Mouse (Mus musculus) thymus, postnatal 36 days (tissue): ENCODE data around the gene Myo16.

ENCODE experiments used
- DNase-seq, 2 experiments: peaks; one replicate each; pipeline ENCODE4 v3.0.0; 2022; ENCODE audit warnings: mixed read lengths in 2 of 2

Gene Myo16

DNA sequence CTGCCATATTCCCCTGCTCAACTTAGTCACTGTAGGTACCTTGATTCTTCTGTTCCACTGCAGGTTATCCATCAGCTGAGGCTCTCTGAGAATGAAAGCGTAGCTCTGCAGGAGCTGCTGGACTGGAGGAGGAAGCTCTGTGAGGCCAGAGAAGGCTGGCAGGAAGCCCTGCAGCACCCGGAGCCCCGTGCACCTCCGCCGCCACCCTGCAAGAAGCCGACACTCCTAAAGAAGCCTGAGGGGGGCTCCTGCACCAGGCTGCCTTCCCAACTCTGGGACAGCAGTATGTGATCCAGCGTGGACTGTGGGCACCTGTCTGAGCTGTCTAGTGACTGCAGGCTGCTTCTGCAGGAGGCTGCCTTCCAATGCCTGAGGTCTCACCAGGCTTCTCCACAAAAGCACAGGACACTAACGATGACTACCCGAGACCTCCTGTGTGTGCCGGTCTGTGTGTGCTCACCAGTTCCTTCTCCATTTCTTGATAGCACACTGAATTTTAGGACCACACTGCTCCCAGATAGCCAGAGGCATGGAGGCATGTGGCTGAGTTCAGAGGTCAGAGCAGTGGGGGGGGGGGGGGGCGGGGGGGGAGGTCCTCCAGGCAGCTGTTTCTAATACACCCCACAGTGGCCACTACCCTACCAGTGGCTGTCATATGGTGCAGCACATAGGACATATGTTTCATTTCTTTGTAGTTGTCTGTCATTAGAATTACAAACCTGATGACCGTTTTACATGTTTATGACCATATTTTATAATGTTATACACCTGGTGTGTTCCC, 479.8 kb downstream of the Myo16 start:
- DNase-seq, result no peak

DNA sequence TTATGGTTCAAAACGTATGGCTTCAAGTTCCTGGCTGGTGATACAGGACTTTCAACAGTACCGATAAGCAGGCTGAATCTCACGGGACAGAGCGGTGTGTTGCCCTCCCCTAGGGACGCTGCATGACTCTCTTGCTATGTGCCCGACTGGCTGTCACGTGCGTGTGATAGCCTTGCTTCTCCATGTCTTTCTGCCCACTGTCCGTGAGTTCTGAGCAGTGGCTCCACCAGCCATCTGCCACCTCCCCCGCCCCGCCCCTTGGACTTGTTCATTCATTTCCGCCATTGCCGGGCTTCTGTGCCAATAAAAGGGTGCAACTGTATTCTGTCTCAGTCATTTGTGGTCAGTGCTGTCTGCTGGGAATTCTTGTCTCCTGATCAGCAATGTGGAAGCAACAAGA, 480.7 kb downstream of the Myo16 start:
- DNase-seq, result no peak

DNA sequence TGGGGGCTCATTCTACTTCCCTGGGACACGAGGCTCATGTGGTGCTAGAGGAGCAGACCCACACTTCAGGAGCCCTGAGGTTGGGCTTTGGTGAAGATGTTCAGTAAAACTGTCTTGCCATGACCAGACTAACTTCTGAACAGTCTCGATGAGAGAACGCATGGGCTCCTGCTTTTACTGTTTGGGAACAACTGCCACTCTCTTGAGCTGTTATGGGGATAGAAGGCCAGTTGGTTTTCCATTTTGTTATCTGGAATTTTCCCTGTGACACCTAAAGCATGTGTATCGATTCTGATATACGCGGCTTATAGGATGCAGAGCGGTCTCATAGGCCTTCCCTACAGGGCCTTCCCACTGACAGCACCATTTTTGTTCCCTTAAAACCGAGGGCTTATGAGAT, 485.2 kb downstream of the Myo16 start:
- DNase-seq, result no peak

DNA sequence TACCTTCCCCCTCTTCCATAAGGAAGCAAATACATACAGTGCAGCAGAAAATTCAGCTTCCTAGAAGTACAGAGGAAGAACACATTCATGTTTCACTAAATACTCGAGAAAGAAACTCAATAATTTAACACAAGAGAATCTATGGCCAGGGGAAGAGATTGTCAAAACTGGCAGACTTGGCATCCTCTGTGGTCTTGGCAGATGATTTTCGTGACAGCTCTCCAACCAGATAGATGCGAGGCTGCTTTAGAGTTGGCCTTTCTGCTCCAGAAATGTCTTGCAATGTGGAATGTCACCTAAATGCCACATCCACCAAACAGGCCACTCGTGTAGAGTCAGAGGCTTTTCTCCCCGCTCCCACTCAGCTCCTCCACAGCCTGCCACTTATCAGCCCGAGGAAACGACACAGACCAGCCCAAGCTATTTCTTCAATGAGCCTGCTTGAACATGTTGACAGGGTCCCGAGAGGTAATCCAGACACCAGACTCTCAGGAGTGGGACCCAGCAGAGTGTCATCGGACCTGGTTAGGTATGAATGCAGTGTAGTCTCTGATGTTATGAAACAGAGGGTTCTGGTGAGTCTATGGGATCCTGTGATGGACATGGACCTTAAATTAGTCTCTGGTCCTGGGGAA, 486.6 kb downstream of the Myo16 start:
- no peak for DNase-seq

DNA sequence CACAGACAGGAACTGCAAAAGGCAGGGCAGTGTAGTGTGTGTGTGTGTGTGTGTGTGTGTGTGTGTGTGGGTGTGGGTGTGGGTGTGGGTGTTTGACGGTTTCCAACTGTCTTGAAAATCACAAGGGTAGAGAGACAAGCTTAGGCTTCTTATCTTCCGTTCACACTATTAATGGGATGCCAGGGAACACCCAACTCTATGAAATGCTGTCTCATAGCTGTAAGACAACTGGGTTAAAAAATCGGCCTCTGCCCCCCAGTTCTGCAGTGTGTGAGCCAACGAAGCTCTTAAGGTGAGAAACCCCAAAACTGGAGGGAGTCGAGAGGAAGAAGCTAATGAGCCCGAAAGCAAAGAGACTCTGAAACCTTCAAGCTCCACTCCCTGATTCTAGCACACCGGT, 487.1 kb downstream of the Myo16 start:
- DNase-seq, result no peak

DNA sequence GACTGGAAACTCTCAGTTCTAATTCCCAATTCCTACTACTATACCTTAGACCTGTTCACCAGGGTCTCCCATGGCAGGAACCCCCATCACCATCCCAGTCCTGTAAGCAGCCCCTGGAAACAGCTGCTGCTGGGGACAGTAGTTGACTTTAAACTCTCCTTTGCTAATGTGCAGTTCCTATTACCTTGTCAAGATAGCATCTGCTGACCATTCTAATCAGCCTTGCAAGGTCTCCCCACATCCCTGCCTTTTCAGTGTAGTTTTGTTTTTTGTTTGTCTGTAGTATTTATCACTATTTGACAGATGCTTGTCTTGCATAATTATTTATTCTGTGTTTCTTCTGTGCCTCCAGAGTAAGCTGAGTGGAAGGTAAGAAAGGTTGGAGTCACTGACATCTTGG, 487.6 kb downstream of the Myo16 start:
- DNase-seq, result no peak

DNA sequence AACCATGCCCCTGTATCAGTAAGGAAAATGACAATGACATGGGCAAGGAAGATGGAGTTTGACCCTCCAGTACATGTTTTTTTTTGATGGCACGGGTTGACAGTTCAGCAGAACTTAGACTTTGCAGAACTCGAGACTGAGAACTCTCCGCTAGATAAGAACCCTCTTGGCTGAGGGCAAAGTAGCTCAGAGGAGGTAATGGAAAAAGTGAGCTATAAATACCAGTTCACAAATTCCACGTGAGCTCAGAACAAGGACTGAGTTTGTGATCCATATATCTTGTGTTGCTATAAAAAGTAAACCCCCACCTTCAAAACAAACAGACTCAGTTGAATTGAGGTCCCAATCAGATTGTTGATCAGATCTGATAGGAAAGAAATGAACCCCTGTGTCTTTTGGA, 489.5 kb downstream of the Myo16 start:
- no peak for DNase-seq

DNA sequence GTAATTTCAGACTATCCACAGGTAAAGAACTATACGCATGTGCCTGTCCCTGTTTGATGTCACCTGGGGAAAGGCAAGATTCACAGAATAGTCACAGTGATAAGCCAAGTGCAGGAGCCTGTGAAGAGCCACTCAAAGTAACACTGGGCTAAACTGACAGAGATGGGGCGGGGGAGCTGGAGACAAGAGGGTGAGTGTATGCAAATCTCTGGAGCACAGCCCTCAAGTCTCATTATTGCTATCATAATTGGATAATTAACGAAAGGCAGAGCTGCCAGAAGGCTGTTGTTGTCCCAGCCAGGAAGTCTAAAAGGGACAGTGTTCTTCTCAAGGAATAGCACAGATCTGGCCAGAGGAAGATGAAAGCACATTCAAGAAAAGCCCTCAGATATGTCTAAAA, 490.8 kb downstream of the Myo16 start:
- DNase-seq, result no peak

DNA sequence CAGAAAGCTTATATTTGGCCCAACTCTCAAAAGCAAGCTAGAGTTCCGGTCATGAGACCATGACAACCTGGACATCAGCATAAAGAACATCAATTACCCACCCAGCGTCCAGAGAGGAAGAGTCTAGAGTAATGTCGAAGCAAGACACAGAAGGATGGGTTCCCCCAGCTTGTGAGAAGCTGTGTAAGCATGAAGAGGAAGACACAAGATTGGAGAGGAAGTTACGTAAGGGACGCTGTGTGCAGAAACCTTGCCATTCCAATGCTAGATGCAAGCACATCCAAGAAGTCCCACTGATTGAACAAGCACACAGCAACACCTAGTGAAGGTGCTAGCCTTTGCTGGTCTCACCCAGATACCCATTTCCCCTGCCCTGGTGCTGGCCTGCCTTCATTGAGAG, 492.0 kb downstream of the Myo16 start:
- no peak for DNase-seq

DNA sequence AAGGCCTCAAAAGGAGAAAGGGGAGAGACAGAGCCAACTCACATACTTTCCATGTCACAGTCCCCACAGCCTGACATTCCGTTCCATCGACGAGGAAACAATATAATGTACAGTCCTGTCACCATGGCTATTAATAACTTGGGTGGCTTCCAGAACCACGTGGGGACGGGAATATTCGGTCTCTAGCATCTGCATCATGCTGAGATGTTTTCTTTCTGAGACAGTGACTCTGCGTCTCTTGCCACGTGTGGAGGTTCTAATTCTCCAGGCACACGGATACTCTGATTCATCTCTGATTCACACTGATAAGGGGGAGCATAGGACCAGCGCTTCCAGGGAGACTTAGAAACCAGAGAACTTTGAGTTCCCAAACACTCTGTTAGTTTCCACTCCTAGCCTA, 492.8 kb downstream of the Myo16 start:
- DNase-seq, result no peak

DNA sequence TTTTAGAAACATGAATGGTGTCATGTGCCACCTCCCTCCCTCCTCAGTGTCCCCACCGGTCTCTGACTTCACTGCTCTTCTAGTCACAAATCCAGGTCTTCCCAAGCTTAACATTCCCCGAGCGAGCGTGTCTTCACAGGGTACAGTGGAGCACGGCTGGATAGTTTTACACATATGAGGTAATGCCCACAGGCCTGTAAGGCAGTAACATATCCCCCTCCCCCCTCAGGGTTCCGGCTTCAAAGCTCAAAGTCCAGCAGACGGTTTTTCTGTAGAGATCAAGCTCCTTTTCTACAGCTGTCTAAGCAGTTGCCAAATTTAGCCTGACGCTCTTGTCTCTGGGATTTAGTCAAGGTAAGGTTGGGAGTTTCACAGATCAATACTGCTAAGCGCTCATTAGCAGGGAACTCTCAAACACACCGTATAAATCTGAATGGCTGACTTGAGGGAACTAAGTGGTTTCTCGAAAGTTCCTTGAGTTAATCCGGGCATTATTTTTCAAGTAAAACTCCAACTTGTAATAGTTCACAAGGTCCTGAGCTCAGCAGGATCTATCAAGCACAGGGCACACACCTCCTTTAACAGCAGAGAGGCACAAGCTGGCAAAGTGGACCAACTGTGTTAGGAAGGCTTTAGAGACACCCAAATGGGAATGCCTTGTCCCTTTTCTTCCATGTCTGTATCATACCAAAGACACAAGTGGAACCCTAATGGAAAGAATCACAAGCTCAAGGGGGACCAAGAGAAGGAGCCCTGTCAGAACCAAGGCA, 498.0 kb downstream of the Myo16 start:
- DNase-seq, result no peak

DNA sequence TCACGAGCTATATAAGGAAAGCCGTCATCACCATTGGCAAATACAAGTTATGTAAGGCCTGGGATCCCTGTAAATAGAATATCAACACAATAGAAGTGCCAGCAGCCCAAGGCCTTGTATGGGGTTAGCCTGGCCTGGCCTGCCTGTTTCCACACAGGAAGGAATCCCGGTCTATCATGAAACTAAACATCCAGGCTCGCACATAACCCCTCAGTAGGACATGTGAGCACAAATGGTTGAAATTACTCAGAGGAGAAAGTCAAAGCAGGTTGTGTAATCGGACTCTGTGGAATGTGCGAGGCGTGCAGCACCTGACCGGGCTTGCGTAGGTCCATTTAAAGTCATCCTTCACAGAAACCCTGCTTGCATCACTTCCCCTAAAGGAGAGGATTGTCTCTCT, 499.6 kb downstream of the Myo16 start:
- no peak for DNase-seq

DNA sequence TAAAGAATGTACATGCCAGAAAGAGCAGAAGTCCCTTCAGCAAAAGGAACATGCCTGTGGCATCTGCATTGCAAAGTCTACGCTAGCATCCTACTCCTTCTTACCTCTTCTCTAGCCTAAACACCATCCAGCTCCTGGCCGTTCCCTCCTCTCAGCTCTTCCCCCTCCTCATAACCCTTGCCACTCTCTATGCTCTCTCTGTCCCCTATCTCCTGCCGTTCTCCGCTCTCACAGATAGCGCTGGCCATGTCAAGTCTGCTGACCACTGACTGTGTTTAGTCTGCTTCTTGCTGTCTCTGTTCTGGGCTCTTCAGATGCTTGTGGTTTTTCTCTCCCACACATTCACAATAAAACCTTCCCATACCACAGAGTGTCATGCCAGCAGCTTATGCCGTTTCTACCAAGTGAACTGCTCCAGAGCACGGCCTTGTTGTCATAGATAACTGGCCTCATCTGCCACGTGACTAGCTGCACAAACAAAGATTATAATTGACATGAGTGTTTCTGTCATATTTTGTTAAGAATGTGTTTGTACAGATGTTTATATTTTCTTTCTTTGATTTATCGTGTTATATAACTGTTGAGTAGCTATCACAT, 501.3 kb downstream of the Myo16 start:
- no peak for DNase-seq

DNA sequence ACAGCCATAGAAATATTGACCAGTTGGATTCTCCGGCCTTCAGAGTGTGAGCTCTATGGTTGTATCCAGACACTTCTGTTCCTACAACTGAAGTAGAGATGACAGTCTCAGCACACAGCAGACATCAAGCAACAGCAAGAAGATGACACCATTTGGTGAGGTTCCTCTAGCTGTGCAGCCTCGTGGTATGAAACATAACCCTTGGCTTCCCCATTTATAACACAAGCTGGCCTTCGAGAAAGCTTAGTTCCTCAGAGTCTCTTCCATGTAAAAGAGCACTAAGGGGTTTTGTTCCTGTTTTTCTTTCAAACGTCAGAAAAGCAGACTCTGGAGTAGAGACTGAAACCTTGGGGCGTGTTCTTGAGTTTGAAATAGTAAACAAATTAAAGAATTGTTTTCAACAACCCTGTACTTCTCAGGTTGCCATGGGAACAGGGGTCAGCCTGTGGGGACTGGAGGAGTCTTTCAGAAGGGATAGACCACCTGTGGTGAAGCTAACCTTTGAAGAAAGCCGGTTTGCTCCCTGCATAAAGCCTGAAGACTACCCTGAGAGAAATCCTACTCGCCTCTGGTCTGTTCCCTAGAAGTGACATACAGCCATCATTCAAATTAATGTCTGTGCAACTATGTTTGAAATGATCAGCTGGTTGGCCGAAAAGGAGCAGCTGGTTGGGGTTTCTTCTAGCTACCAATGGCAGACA, 510.2 kb downstream of the Myo16 start:
- no peak for DNase-seq

DNA sequence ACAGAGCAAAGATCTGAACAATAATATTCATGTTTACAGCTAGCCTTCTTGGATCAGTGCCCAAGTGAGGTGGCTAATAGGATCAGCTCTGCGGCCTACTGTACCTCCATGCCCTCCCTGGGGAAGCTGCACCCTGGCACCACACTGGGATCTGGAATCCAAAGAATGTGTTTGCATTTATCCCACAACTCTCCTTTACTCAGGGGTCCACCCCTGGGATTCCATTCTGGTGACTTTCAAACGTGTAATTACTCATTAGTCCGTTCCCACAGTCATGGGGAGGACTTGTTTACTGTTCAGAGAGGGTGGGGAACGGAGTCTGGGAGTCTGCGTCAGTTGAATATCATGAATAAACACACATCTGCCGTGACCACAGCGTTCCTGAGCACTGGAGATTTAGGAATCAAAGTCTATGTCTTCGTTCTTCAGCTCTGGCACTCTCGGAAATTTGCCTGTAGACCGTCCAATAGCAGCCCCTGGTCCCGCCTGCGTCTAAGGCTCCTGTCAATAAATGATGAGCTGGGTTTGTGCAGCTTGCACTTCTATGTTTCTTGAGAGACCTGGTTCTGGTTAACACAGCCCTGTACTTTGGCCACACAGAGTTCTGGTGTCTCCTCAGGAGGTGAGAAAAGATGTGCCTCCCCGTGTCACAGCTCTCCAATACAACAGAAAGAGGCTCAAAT, 511.3 kb downstream of the Myo16 start:
- no peak for DNase-seq

DNA sequence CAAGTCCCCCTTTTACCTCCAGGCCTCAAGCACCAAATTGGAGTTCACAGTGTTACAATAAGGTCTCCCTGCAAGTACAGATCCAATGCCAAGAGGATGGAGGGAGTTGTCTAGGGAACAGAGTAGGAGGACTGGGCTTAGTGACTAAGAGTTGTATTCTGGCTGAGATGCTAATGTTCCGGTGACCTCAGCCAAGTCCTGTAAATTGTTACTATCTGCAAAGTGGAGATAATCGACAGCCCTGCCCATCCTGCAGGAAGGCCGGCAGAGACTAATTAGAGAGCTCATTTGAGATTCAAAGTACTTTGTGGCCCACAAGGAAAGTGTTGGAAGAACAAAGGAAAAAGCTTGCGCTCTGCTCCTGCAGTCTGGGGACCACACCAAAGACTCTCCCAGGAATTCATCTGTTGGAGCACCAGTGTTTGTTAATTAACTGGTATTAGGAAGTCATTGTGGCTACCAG, 512.1 kb downstream of the Myo16 start:
- DNase-seq, result no peak

DNA sequence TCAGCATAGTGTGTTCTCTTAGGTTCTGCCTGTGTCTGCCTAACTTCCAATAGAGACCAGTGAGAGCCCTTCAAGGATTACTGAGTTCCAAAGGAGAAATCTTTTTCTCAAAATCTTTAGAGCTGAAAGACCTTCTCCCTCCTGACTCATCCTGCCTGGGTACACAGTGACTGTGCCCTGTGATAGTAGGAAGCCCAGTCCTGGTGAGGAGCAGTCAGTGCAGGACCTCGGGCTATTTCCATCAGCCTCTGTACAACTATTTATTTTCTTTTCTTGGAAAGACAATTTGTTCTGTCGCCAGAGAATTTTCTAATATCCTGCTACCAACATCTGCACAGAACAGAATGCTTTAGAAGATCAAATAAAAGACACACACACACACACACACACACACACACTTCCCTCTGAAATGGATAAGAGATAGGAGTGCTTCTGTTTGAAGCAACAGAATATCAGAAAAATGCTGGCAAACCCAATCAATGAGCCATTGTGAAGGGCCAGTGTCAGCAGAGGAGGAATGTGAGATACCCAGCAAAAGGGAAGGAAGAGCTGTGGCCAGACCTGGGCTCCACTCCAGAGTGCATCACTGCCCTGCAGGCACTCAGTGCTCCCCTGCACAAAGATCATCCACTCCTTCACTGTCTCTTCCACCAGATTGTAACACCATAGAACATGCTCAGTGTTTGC, 518.3 kb downstream of the Myo16 start:
- DNase-seq, result no peak

DNA sequence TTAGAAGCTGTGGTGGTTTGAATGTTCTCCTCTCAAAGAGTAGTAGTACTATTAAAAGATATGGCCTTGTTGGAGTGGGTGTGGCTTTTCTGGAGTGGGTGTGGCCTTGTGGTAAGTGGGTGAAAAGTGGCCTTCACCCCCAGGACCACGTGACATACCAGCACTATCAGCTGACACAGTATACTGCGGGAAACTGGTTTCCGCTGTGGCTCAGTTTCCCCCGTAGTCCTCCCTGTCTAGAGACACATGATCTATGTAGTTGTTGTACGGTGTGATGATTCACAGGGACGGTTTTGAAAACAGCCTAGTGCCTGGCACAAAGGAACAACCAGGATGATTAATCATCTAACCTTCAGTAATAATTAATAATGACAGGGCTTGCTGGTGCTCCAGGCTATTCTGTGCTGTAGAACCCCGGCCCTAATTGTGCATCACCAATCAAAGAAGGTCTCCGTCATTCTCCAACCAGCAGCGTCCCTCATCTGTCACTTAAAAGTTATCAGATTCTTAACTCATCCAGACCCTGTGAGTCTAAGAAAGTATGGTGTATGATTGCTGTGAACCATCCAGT, 524.2 kb downstream of the Myo16 start:
- no peak for DNase-seq

DNA sequence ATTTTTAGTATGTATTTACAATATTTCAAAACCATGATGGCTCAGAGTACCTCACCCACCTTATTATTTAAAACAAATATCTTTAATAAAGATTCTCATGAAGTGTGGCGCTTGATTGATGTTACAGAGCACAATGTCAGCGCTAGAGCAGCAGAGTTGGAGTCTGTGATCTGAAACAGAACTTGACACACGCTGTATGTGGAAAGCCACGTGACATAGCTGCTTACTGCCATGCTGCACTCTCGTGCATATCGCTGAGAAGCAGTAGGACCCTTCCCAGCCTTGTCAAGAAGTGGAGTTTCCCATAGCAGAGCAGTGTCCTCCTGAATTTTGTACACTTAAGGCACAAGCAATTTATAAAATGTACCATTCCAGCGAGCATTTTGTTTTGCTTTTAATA, 528.2 kb downstream of the Myo16 start:
- DNase-seq, result no peak

DNA sequence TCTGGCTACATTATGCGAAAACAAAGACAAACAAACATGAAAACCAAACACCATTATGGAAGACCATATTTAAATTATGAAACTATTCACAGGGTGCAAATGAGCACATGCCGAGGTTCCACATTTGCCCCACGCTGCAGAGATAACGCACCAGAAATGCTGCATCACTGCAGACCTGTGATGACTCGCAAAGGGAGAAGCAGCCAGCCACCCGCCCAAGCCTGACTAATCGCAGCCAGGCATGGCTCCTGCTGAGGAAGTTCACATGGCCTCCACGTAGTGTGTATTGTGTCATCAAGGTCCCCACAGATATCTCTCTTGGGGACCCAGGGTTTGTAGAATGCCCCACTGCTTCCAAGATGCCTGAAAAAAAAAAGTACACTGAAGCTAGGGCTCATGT, 529.4 kb downstream of the Myo16 start:
- DNase-seq, result no peak
